Mouse (Mus musculus) kidney, embryonic 15.5 days (tissue): ENCODE data around the gene Rpl41. TPM values are rescaled to one million over a fixed set of nuclear protein-coding genes. Genes with fewer than 3 reads are reported as not detected.

Experiments used
- ATAC-seq: fragments of 200-750 bp; cut with Nextera tagmentation; replicated peaks from 2 replicates; pipeline ENCODE4 v1.8.0; 2017; ENCODE audit warnings: moderate TSS enrichment; ENCODE audit not compliant: low FRiP score
- H3K27ac ChIP-seq: fragments of 300-500 bp; sonication (generic); 2 replicates; pipeline ENCODE4 v1.5.1; 2015; ENCODE audit warnings: mild to moderate bottlenecking, inconsistent platforms
- H3K27me3 ChIP-seq: fragments of 300-500 bp; sonication (generic); 2 replicates; pipeline ENCODE4 v1.6.1; 2015; ENCODE audit warnings: inconsistent platforms
- H3K36me3 ChIP-seq: fragments of 300-500 bp; sonication (generic); 2 replicates; pipeline ENCODE4 v1.6.1; 2015; ENCODE audit warnings: inconsistent platforms
- H3K4me1 ChIP-seq: fragments of 300-500 bp; sonication (generic); 2 replicates; pipeline ENCODE4 v1.6.1; 2015; ENCODE audit warnings: inconsistent platforms
- H3K4me2 ChIP-seq: fragments of 300-500 bp; sonication (generic); 2 replicates; pipeline ENCODE4 v1.6.1; 2015; ENCODE audit warnings: moderate library complexity, mild to moderate bottlenecking, inconsistent platforms
- H3K4me3 ChIP-seq: fragments of 300-500 bp; sonication (generic); replicated peaks from 2 replicates; pipeline ENCODE4 v1.5.1; 2015; ENCODE audit warnings: mild to moderate bottlenecking, inconsistent platforms
- H3K9ac ChIP-seq: fragments of 300-500 bp; sonication (generic); 2 replicates; pipeline ENCODE4 v1.6.1; 2015; ENCODE audit warnings: mild to moderate bottlenecking, inconsistent platforms
- H3K9me3 ChIP-seq: fragments of 300-500 bp; sonication (generic); replicated peaks from 2 replicates; pipeline ENCODE4 v1.6.1; 2016; ENCODE audit warnings: inconsistent platforms
- WGBS: fragments of 180-500 bp; shearing (Covaris S2); methylation state at CpG from one replicate; pipeline ENCODE4 v1.1.7; 2015; ENCODE audit warnings: mixed read lengths; 5-methylcytosine and 5-hydroxymethylcytosine counted together
- polyA plus RNA-seq: library from polyadenylated mRNA; unstranded; fragments of >200 nt; fragmentation: Nextera tagmentation; extraction: Ambion mirVana; gene quantifications from 2 replicates; pipeline ENCODE4 v1.2.1, GENCODE M21; 2015

Rpl41 gene
- polyA plus RNA-seq = 4,214 and 4,446 TPM in 2 replicates

DNA sequence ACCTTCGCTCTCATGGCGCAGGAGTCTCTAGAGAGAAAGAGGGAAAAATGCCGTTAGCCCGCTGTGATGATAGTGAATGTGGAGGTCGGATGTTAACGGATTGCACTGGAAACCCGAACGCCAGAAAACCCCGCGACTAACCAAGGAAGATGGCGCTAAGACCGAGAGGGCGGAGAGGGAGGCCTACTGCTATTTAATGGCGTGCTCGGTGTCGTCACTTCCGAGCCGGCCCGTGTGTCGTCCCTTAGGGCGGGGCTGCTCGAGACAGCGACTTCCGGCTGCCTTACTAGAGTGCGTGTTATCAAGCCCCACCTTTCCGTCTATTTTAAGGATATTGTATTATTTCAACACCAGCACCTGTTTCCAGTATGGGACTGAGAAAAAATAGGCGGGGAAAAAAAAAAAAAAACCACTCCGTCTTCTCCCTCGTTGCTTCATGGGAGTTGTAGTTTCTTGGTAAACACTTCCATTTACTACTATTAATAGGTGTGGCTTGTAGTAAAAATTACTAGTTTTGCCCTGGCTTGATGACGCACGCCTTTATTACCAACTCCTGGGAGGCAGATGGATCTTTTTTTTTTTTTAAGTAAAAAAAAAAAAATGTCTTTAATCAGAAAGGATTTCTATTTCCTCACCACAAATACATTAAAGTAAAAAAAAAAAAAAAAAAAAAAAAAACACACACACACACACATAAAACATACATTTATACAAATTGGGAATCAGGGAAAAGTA, at the start of gene Rpl41:
Gene Rpl41 (minus strand): TSS at position 359 of the 735 bp plus-strand sequence.
- ATAC-seq = peak; percentile 88
- peaks cover 18% of the 10 kb centered on the region for H3K4me1 ChIP-seq
- H3K9ac ChIP-seq = peak within 1 kb of the TSS; percentile 81
- H3K9me3 ChIP-seq = no peaks in the 10 kb centered on the region
- peak within 1 kb of the TSS; percentile 75 for H3K4me3 ChIP-seq
- H3K27ac ChIP-seq = peak within 1 kb of the TSS; percentile 95
- peak within 1 kb of the TSS; percentile 84 for H3K4me2 ChIP-seq
- no peaks in the 10 kb centered on the region for H3K27me3 ChIP-seq
- WGBS = under 1% methylated on average over 31 of the region's 31 CpGs
- H3K36me3 ChIP-seq = peaks cover 18% of the 10 kb centered on the region

DNA sequence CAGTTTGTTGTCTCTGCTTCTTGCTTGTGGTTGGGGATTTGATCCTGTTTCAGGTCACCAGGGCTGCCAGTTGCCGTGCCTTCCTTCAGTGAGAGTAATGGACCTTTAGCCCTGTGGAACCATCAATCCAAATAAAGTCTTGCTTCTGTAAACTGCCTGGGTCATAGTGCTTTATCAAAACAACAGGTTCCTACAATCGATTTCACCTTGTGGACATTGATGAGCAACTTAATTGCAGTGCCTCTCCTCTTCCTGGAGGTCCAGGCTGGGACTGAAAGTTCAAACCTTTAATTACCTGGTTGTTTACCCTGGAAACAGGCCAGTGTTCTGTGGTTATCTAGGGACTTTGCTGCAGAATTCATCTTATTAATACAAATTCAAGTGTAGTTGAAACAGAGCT, 49.4 kb upstream of the Rpl41 start:
- WGBS = 20% methylated on average over 2 of the region's 2 CpGs
- Histone ChIP-seq H3K27me3 (peaks cover 3% of the 10 kb centered on the region; the same call in 1 of the 2 replicates), H3K4me1 (no peaks in the 10 kb centered on the region), H3K36me3 (no peaks in the 10 kb centered on the region), H3K4me2 (no peak overlapping the region), H3K9ac (no peak overlapping the region), H3K27ac (no peak overlapping the region), H3K9me3 (no peaks in the 10 kb centered on the region), H3K4me3 (no peak overlapping the region)
- ATAC-seq = no peak

GRCm38 (mm10) chr10:128592797-128593196, 43.7 kb upstream of the Rpl41 start:
- Histone ChIP-seq H3K36me3 (no peaks in the 10 kb centered on the region), H3K4me2 (no peak overlapping the region), H3K9me3 (no peaks in the 10 kb centered on the region), H3K4me1 (peaks cover 26% of the 10 kb centered on the region), H3K9ac (no peak overlapping the region), H3K27me3 (peaks cover 23% of the 10 kb centered on the region), H3K4me3 (no peak overlapping the region), H3K27ac (no peak overlapping the region)
- 86% methylated on average over 5 of the region's 5 CpGs for WGBS
- ATAC-seq = no peak

DNA sequence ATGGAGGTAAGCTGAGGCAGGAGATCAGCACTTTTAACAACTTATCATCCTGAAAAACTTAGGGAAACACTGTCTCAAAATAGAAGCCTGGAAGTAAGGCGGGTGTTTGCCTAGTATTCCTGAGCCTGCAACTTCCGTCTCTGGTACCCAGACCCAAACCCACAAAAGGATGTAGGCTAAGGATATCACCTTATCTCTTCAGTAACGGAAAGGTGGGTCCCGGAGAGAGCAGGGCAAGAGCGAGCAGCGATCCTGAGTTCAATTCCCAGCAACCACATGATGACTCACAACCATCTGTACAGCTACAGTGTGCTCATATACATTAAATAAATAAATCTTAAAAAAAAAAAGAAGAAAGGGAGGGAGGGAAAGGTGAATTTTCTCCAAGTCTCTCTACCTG, 42.3 kb upstream of the Rpl41 start:
- H3K4me2 ChIP-seq = no peak overlapping the region
- no peak overlapping the region for H3K4me3 ChIP-seq
- peaks cover 37% of the 10 kb centered on the region for H3K4me1 ChIP-seq
- H3K36me3 ChIP-seq = no peaks in the 10 kb centered on the region
- peaks cover 36% of the 10 kb centered on the region for H3K27me3 ChIP-seq
- no peak for ATAC-seq
- WGBS = 85% methylated on average over 6 of the region's 6 CpGs
- H3K27ac ChIP-seq = no peak overlapping the region
- no peaks in the 10 kb centered on the region for H3K9me3 ChIP-seq
- no peak overlapping the region for H3K9ac ChIP-seq

GRCm38 (mm10) chr10:128590193-128590690, 41.1 kb upstream of the Rpl41 start:
- Histone ChIP-seq H3K4me2 (peak overlapping the region; percentile 99), H3K36me3 (no peaks in the 10 kb centered on the region), H3K9me3 (no peaks in the 10 kb centered on the region), H3K4me1 (peaks cover 42% of the 10 kb centered on the region), H3K9ac (peak overlapping the region; percentile 63), H3K4me3 (peak overlapping the region; percentile 75), H3K27me3 (peaks cover 44% of the 10 kb centered on the region), H3K27ac (peak overlapping the region; percentile 94)
- WGBS = under 1% methylated on average over 43 of the region's 43 CpGs
- ATAC-seq = peak; percentile 50

- Histone ChIP-seq H3K27ac (peak within 1 kb of the TSS; percentile 94), H3K36me3 (no peaks in the 10 kb centered on the region), H3K9me3 (no peaks in the 10 kb centered on the region), H3K4me1 (peaks cover 45% of the 10 kb centered on the region), H3K27me3 (peaks cover 46% of the 10 kb centered on the region), H3K4me2 (peak within 1 kb of the TSS; percentile 99), H3K9ac (peak within 1 kb of the TSS; percentile 63), H3K4me3 (peak within 1 kb of the TSS; percentile 75)
- under 1% methylated on average over 43 of the region's 43 CpGs for WGBS
- peak; percentile 79 for ATAC-seq
Observed at GRCm38 (mm10) chr10:128589464-128590192, 40.5 kb upstream of the Rpl41 start, which contains the start of gene Erbb3. TSS of gene Erbb3 (minus strand) at chr10:128589652.

DNA sequence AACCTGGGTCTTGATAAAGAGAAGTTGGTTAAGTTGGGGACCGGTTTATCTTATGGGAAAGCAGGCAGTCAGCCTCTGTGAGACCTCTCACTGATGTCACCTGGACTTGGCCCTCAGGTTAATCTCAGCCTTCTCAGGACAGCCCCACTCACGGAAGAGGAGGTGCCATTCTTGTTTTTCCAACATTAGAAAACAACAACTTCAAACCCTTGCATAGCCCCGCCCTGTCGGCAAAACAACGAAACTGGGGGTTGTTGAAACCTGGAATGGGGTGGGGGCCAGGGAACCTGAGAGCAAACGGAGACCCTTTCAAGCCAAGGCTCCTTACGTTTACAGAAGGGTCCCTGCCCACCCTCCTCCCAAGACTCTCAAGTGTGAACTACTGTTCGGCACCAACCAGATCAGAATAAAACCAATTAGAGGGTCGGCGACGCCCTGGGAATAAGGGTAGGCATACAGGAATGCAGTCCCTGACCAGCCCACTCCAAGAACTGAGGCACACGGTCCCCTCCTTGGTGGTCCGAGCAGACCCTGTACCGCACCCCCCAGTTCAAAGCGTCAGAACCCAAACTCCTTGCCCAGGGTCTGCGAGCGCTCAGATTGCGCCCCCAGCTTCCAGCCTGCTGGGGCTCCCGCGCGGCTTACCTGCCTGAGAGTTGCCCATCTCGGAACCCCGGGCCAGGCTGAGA, 39.8 kb upstream of the Rpl41 start:
- ATAC-seq = peak; percentile 30; the same call in 1 of the 2 replicates
- Histone ChIP-seq H3K9ac (peak overlapping the region; percentile 51), H3K27me3 (peaks cover 49% of the 10 kb centered on the region), H3K27ac (peak overlapping the region; percentile 94), H3K4me1 (peaks cover 51% of the 10 kb centered on the region), H3K4me3 (peak overlapping the region; percentile 75), H3K36me3 (no peaks in the 10 kb centered on the region), H3K9me3 (no peaks in the 10 kb centered on the region), H3K4me2 (peak overlapping the region; percentile 99)
- WGBS = 3% methylated on average over 23 of the region's 23 CpGs

- ATAC-seq = no peak
- Histone ChIP-seq H3K4me1 (peaks cover 59% of the 10 kb centered on the region), H3K36me3 (no peaks in the 10 kb centered on the region), H3K27ac (peak overlapping the region; percentile 94), H3K27me3 (peaks cover 52% of the 10 kb centered on the region), H3K4me2 (peak overlapping the region; percentile 99), H3K9me3 (no peaks in the 10 kb centered on the region), H3K9ac (no peak overlapping the region), H3K4me3 (peak overlapping the region; percentile 75)
- 43% methylated on average over 1 of the region's 1 CpGs for WGBS
Observed at GRCm38 (mm10) chr10:128588136-128588535, 39.0 kb upstream of the Rpl41 start.

DNA sequence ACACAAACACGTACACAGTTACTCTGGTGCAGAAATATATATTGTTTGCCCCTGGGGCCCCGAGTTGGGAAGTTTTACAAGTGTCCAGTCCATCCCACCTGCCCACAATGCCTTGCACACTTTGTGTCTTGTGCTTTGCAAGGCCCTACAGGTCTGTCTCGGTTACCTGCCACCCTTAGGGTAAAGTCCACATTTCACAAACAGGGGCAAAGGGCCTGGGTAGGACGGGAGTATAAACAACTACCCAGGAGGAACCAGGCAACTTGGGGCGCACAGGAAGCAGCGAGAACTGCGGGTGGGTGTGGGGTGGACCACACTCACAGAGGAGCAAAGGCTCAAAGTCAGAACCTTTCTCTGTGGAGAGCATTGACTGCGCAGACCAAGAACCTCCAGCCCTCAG, 38.6 kb upstream of the Rpl41 start:
- H3K36me3 ChIP-seq = no peaks in the 10 kb centered on the region
- no peak for ATAC-seq
- peak overlapping the region; percentile 99 for H3K4me2 ChIP-seq
- H3K4me3 ChIP-seq = peak overlapping the region; percentile 75
- no peaks in the 10 kb centered on the region for H3K9me3 ChIP-seq
- no peak overlapping the region for H3K9ac ChIP-seq
- peaks cover 54% of the 10 kb centered on the region for H3K27me3 ChIP-seq
- 53% methylated on average over 8 of the region's 8 CpGs for WGBS
- peaks cover 62% of the 10 kb centered on the region for H3K4me1 ChIP-seq
- H3K27ac ChIP-seq = peak overlapping the region; percentile 94

DNA sequence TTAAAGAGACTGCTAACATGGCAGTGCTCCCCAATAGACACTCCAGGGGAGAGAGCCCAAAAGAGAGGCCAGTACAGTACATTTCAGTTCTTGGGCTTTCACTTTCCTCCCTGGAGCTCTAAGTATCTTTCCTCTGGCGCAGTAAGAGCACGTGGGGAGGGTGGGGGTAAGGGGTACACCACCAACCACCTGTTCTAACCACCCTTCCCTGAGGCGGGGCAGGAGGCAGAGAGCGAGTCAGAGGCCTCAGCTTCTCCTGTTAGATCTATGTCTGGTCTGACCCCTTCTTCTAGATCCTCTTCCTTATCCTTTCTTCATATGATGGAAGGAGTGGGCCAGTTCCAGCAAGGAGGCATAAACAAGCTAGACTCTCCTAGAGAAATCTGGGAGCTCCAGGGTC, 38.0 kb upstream of the Rpl41 start:
- Histone ChIP-seq H3K4me1 (peaks cover 62% of the 10 kb centered on the region), H3K9me3 (no peaks in the 10 kb centered on the region), H3K27me3 (peaks cover 54% of the 10 kb centered on the region), H3K4me3 (no peak overlapping the region), H3K9ac (no peak overlapping the region), H3K4me2 (peak overlapping the region; percentile 99), H3K27ac (peak overlapping the region; percentile 94), H3K36me3 (no peaks in the 10 kb centered on the region)
- 67% methylated on average over 4 of the region's 4 CpGs for WGBS
- ATAC-seq = no peak

GRCm38 (mm10) chr10:128586546-128586945, 37.4 kb upstream of the Rpl41 start:
- no peak overlapping the region for H3K4me3 ChIP-seq
- ATAC-seq = no peak
- 13% methylated on average over 1 of the region's 1 CpGs for WGBS
- H3K9me3 ChIP-seq = no peaks in the 10 kb centered on the region
- H3K36me3 ChIP-seq = no peaks in the 10 kb centered on the region
- H3K9ac ChIP-seq = no peak overlapping the region
- H3K4me1 ChIP-seq = peaks cover 62% of the 10 kb centered on the region
- H3K27ac ChIP-seq = no peak overlapping the region; the same call in 1 of the 2 replicates
- 0 out of 2 replicates have a peak overlapping the region, but pooled peaks have one; percentile 99 for H3K4me2 ChIP-seq
- H3K27me3 ChIP-seq = peaks cover 54% of the 10 kb centered on the region
